Mouse (Mus musculus) kidney, embryonic 15.5 days (tissue): ENCODE results near the gene Pkp3. TPM values are rescaled to one million over a fixed set of nuclear protein-coding genes. Genes with fewer than 3 reads are reported as not detected.
"Not testable (repeated sequence)": the region's sequence is repeated elsewhere in the genome, so short reads cannot be mapped to it uniquely, and the experiment has no call there.

Experiments used
- ATAC-seq: fragments of 200-750 bp; cut with Nextera tagmentation; replicated peaks from 2 replicates; pipeline ENCODE4 v1.8.0; 2017; ENCODE audit warnings: moderate TSS enrichment; ENCODE audit not compliant: low FRiP score
- H3K27ac ChIP-seq: fragments of 300-500 bp; sonication (generic); 2 replicates; pipeline ENCODE4 v1.5.1; 2015; ENCODE audit warnings: mild to moderate bottlenecking, inconsistent platforms
- H3K27me3 ChIP-seq: fragments of 300-500 bp; sonication (generic); 2 replicates; pipeline ENCODE4 v1.6.1; 2015; ENCODE audit warnings: inconsistent platforms
- H3K36me3 ChIP-seq: fragments of 300-500 bp; sonication (generic); 2 replicates; pipeline ENCODE4 v1.6.1; 2015; ENCODE audit warnings: inconsistent platforms
- H3K4me1 ChIP-seq: fragments of 300-500 bp; sonication (generic); 2 replicates; pipeline ENCODE4 v1.6.1; 2015; ENCODE audit warnings: inconsistent platforms
- H3K4me2 ChIP-seq: fragments of 300-500 bp; sonication (generic); 2 replicates; pipeline ENCODE4 v1.6.1; 2015; ENCODE audit warnings: moderate library complexity, mild to moderate bottlenecking, inconsistent platforms
- H3K4me3 ChIP-seq: fragments of 300-500 bp; sonication (generic); replicated peaks from 2 replicates; pipeline ENCODE4 v1.5.1; 2015; ENCODE audit warnings: mild to moderate bottlenecking, inconsistent platforms
- H3K9ac ChIP-seq: fragments of 300-500 bp; sonication (generic); 2 replicates; pipeline ENCODE4 v1.6.1; 2015; ENCODE audit warnings: mild to moderate bottlenecking, inconsistent platforms
- H3K9me3 ChIP-seq: fragments of 300-500 bp; sonication (generic); replicated peaks from 2 replicates; pipeline ENCODE4 v1.6.1; 2016; ENCODE audit warnings: inconsistent platforms
- WGBS: fragments of 180-500 bp; shearing (Covaris S2); methylation state at CpG from one replicate; pipeline ENCODE4 v1.1.7; 2015; ENCODE audit warnings: mixed read lengths; 5-methylcytosine and 5-hydroxymethylcytosine counted together
- polyA plus RNA-seq: library from polyadenylated mRNA; unstranded; fragments of >200 nt; fragmentation: Nextera tagmentation; extraction: Ambion mirVana; gene quantifications from 2 replicates; pipeline ENCODE4 v1.2.1, GENCODE M21; 2015

The Pkp3 gene
- 7.8 and 7.9 TPM in 2 replicates for polyA plus RNA-seq

DNA sequence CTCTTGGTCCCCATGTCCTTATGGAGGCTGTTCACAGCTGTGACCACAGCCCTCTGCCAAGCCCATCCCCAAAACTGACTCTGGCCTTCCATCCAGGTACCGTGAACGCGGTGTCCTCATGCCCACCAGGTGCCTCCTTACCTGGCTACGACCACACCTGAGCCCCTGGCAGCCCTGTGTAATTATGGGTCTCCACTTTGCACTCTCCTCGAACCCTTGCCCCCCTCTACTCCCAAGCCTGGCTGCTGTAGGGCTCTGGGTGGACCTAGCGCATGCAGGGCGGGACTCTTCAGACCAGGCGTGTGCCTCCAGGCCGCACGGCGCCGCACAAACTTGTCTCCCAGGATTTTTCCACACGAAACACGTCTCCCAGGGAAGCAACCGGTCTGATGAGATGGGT lies at the start of gene Pkp3:
Gene Pkp3 (plus strand): TSS at position 378 of the 400 bp plus-strand sequence.
- ATAC-seq = no peak
- Histone ChIP-seq H3K27me3 (peaks cover 20% of the 10 kb centered on the region; the same call in 1 of the 2 replicates), H3K4me1 (peaks cover 10% of the 10 kb centered on the region; the same call in 1 of the 2 replicates), H3K4me3 (no peak within 1 kb of the TSS), H3K27ac (no peak within 1 kb of the TSS), H3K9me3 (no peaks in the 10 kb centered on the region), H3K36me3 (no peaks in the 10 kb centered on the region), H3K9ac (no peak within 1 kb of the TSS), H3K4me2 (no peak within 1 kb of the TSS)
- 89% methylated on average over 15 of the region's 15 CpGs for WGBS

GRCm38 (mm10) chr7:141028831-141029230 lies 49.2 kb upstream of the Pkp3 start, which contains the start of gene Gm17387:
Gene Gm17387 (plus strand): TSS chr7:141029131.
- H3K4me1 ChIP-seq = peaks cover 8% of the 10 kb centered on the region
- no peak within 1 kb of the TSS for H3K4me2 ChIP-seq
- ATAC-seq = no peak
- no peaks in the 10 kb centered on the region for H3K36me3 ChIP-seq
- no peak within 1 kb of the TSS for H3K4me3 ChIP-seq
- no peak within 1 kb of the TSS for H3K27ac ChIP-seq
- WGBS = 94% methylated on average over 2 of the region's 2 CpGs
- no peaks in the 10 kb centered on the region for H3K9me3 ChIP-seq
- H3K27me3 ChIP-seq = no peaks in the 10 kb centered on the region
- no peak within 1 kb of the TSS for H3K9ac ChIP-seq

- Histone ChIP-seq H3K36me3 (no peaks in the 10 kb centered on the region), H3K4me2 (no peak overlapping the region), H3K27me3 (no peaks in the 10 kb centered on the region), H3K27ac (no peak overlapping the region), H3K9me3 (no peaks in the 10 kb centered on the region), H3K4me3 (no peak overlapping the region), H3K4me1 (peaks cover 4% of the 10 kb centered on the region), H3K9ac (no peak overlapping the region)
- WGBS = 61% methylated on average over 3 of the region's 3 CpGs
- no peak for ATAC-seq
Observed at GRCm38 (mm10) chr7:141030390-141030789, 47.6 kb upstream of the Pkp3 start.

DNA sequence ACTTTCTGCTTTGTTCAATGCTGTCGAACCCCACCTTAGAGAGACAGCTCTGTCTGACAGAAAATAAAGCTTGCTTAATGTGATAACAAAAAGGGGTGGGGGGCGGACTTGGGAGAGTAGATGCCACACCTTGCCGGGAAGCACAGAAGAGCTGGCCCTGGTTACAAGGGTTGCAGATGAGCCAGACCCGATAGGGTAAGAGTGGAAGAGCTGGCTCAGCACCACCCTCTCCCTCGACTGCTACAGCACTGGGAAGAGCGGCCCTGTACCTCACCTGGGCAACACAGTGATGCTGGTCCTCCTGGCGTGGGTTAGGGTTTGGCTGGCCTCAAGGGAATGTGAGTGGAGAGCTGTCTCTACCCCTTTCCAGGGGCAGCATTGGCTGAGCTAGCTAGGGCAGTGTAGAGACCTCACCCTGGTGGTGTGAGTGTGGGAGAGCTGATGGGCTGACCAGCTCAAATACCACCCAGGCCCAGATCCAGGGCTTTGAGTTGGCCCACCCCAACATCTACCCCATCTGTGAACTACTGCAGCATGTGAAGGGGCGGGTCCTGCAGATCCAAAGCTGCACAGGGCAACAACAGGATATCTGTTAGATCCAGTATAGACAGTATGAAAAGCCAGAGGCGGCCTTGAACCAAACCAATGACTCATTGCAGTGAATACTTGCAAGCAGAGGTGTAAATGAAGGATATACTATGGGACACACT lies 45.4 kb upstream of the Pkp3 start:
- no peaks in the 10 kb centered on the region for H3K4me1 ChIP-seq
- H3K9me3 ChIP-seq = no peaks in the 10 kb centered on the region
- no peak for ATAC-seq
- H3K4me2 ChIP-seq = no peak overlapping the region
- no peak overlapping the region for H3K27ac ChIP-seq
- no peak overlapping the region for H3K4me3 ChIP-seq
- no peaks in the 10 kb centered on the region for H3K36me3 ChIP-seq
- no peak overlapping the region for H3K9ac ChIP-seq
- H3K27me3 ChIP-seq = no peaks in the 10 kb centered on the region
- WGBS = 83% methylated on average over 9 of the region's 9 CpGs

- not testable (repeated sequence) for H3K9me3 ChIP-seq, H3K27ac ChIP-seq, H3K36me3 ChIP-seq, H3K4me2 ChIP-seq, H3K9ac ChIP-seq, H3K4me1 ChIP-seq, H3K4me3 ChIP-seq, ATAC-seq, H3K27me3 ChIP-seq
- WGBS = 80% methylated on average over 1 of the region's 2 CpGs
Observed at GRCm38 (mm10) chr7:141036624-141037023, 41.4 kb upstream of the Pkp3 start.

GRCm38 (mm10) chr7:141038090-141039032 lies 39.7 kb upstream of the Pkp3 start:
- no peaks in the 10 kb centered on the region for H3K9me3 ChIP-seq
- peaks cover 12% of the 10 kb centered on the region for H3K4me1 ChIP-seq
- no peak overlapping the region for H3K9ac ChIP-seq
- WGBS = 69% methylated on average over 20 of the region's 21 CpGs
- H3K4me2 ChIP-seq = no peak overlapping the region
- H3K27ac ChIP-seq = no peak overlapping the region
- H3K36me3 ChIP-seq = no peaks in the 10 kb centered on the region
- ATAC-seq = no peak
- H3K27me3 ChIP-seq = no peaks in the 10 kb centered on the region
- no peak overlapping the region for H3K4me3 ChIP-seq

- no peaks in the 10 kb centered on the region for H3K27me3 ChIP-seq
- peaks cover 12% of the 10 kb centered on the region for H3K4me1 ChIP-seq
- no peaks in the 10 kb centered on the region for H3K9me3 ChIP-seq
- H3K36me3 ChIP-seq = no peaks in the 10 kb centered on the region
- H3K9ac ChIP-seq = no peak overlapping the region
- no peak overlapping the region for H3K4me2 ChIP-seq
- no peak overlapping the region for H3K27ac ChIP-seq
- ATAC-seq = no peak
- 90% methylated on average over 4 of the region's 4 CpGs for WGBS
- H3K4me3 ChIP-seq = no peak overlapping the region
Observed at GRCm38 (mm10) chr7:141039386-141040107, 38.5 kb upstream of the Pkp3 start.

DNA sequence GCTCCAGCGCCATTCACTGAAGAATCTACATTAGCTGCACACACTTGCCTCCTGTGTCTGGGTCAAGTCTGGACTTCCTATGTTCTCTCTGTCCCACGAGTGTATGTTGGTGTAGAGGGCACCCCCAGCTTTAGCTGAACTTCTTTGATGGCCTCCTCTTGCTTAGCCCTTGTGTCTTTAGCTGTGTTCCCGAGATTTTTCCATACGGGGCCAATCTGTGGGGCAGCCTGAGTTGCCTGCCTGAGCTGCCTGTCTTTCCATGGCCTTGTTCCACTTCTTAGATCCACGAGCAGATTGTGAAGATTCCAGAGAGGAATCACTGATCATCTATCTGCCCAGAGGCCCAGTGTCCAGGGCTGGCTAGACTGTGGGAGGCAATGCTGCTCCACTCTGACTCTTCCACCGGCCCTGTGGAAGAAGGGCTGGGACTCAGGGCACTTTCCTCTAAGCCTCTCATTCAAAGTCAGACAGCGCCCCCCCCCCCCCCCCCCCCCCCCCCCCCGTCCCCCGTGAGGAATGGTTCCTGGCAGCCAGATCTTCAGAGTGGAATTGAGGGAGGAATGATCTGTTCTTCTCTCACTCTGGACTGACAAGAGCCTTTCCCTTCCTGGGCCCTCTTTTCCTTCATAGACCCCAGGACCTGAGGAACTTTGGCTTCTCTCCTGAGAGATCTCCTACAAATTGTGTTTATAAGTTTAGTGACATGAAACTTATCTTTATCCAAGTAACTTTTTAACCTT lies 37.0 kb upstream of the Pkp3 start:
- peak overlapping the region; percentile 91 for H3K27ac ChIP-seq
- H3K9me3 ChIP-seq = no peaks in the 10 kb centered on the region
- WGBS = 39% methylated on average over 6 of the region's 9 CpGs
- H3K36me3 ChIP-seq = no peaks in the 10 kb centered on the region
- H3K4me1 ChIP-seq = peaks cover 12% of the 10 kb centered on the region
- no peaks in the 10 kb centered on the region for H3K27me3 ChIP-seq
- no peak overlapping the region for H3K4me3 ChIP-seq
- H3K4me2 ChIP-seq = peak overlapping the region; percentile 15; the same call in 1 of the 2 replicates
- H3K9ac ChIP-seq = no peak overlapping the region
- ATAC-seq = no peak

DNA sequence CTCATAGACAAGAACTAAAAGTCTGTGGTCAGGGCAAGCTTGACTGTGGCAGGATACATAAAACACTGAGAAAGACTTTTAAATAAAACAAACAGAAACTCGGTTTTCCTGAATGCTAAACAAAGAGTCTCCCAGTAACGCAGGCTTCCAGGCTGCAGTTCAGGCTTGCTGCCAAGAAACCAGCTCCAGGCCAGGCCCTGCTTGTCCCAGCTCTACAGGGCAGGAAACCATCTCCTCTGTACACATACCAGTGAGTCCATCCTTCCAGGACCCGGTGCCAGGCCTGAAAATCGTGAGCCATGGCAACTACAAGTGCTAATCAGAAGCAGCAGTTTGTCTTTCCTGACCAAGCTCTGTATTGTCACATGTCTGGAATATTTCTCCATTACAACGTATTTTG lies 36.4 kb upstream of the Pkp3 start:
- no peaks in the 10 kb centered on the region for H3K27me3 ChIP-seq
- H3K27ac ChIP-seq = peak overlapping the region; percentile 91
- no peak overlapping the region for H3K9ac ChIP-seq
- no peaks in the 10 kb centered on the region for H3K9me3 ChIP-seq
- H3K36me3 ChIP-seq = no peaks in the 10 kb centered on the region
- 27% methylated on average over 5 of the region's 5 CpGs for WGBS
- no peak overlapping the region for H3K4me3 ChIP-seq
- peak; percentile 68; the same call in 1 of the 2 replicates for ATAC-seq
- peaks cover 14% of the 10 kb centered on the region for H3K4me1 ChIP-seq
- no peak overlapping the region for H3K4me2 ChIP-seq

- 44% methylated on average over 4 of the region's 4 CpGs for WGBS
- peaks cover 22% of the 10 kb centered on the region for H3K4me1 ChIP-seq
- no peak overlapping the region for H3K4me3 ChIP-seq
- H3K9ac ChIP-seq = no peak overlapping the region
- H3K27me3 ChIP-seq = no peaks in the 10 kb centered on the region
- H3K36me3 ChIP-seq = no peaks in the 10 kb centered on the region
- 0 out of 2 replicates have a peak overlapping the region, but pooled peaks have one; percentile 45 for H3K27ac ChIP-seq
- no peak for ATAC-seq
- H3K4me2 ChIP-seq = no peak overlapping the region
- H3K9me3 ChIP-seq = no peaks in the 10 kb centered on the region
Observed at GRCm38 (mm10) chr7:141042539-141042938, 35.5 kb upstream of the Pkp3 start.

DNA sequence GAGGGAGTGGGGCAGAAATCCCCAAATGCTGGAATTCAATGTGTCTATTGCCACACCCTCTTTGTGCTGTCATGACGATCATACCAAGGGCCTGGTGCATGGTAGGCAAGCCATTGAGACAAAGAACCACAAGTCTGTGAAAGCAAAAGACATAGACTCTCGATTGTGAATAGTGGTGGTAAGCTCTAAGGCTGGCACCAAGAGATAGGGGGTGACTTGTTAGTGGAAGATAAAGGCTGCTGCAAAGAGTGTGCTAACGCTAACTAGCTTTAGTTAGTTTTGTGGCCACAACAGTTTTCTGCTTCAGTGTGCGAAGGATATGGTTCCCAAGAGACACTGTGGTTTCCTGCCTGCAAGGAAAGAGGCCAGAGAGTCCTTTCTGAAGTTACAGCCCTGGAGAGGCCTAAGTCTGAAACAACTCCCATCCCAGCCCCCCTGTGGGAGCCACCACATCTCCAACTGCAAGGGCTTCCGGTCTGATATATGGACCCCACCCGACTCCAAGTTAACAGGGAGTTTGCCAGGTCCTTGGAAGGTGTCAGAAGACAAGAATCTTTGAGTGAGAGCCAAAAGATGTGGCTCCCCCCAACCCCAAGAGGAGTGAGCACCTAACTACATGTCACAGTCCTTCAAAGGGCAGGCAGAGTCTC lies 31.0 kb upstream of the Pkp3 start:
- Histone ChIP-seq H3K27ac (peak overlapping the region; percentile 94), H3K9me3 (no peaks in the 10 kb centered on the region), H3K4me1 (peaks cover 26% of the 10 kb centered on the region), H3K4me3 (no peak overlapping the region), H3K36me3 (no peaks in the 10 kb centered on the region), H3K4me2 (peak overlapping the region; percentile 82), H3K9ac (no peak overlapping the region), H3K27me3 (no peaks in the 10 kb centered on the region)
- peak; percentile 28; the same call in 1 of the 2 replicates for ATAC-seq
- 51% methylated on average over 6 of the region's 6 CpGs for WGBS
